Mouse (Mus musculus) midbrain, embryonic 15.5 days (tissue): ENCODE results near the gene Gnb4. TPM values are rescaled to one million over a fixed set of nuclear protein-coding genes. Genes with fewer than 3 reads are reported as not detected.

ENCODE experiments used
- ATAC-seq: fragments of 200-750 bp; cut with Nextera tagmentation; replicated peaks from 2 replicates; pipeline ENCODE4 v1.8.0; 2017; ENCODE audit warnings: moderate TSS enrichment
- H3K27ac ChIP-seq: fragments of 300-500 bp; sonication (generic); 2 replicates; pipeline ENCODE4 v1.5.1; 2015; ENCODE audit warnings: mild to moderate bottlenecking, inconsistent platforms
- H3K27me3 ChIP-seq: fragments of 300-500 bp; sonication (generic); replicated peaks from 2 replicates; pipeline ENCODE4 v1.6.1; 2015; ENCODE audit warnings: inconsistent platforms
- H3K36me3 ChIP-seq: fragments of 300-500 bp; sonication (generic); replicated peaks from 2 replicates; pipeline ENCODE4 v1.6.1; 2015; ENCODE audit warnings: inconsistent platforms
- H3K4me1 ChIP-seq: fragments of 300-500 bp; sonication (generic); 2 replicates; pipeline ENCODE4 v1.6.1; 2015; ENCODE audit warnings: inconsistent platforms
- H3K4me2 ChIP-seq: fragments of 300-500 bp; sonication (generic); 2 replicates; pipeline ENCODE4 v1.6.1; 2015; ENCODE audit warnings: inconsistent platforms, mild to moderate bottlenecking, moderate library complexity
- H3K4me3 ChIP-seq: fragments of 300-500 bp; sonication (generic); 2 replicates; pipeline ENCODE4 v1.5.1; 2015; ENCODE audit warnings: mild to moderate bottlenecking, inconsistent platforms
- H3K9ac ChIP-seq: fragments of 300-500 bp; sonication (generic); 2 replicates; pipeline ENCODE4 v1.6.1; 2015; ENCODE audit warnings: mild to moderate bottlenecking, inconsistent platforms
- H3K9me3 ChIP-seq: fragments of 300-500 bp; sonication (generic); 2 replicates; pipeline ENCODE4 v1.6.1; 2016; ENCODE audit warnings: inconsistent platforms
- WGBS: fragments of 180-500 bp; shearing (Covaris S2); methylation state at CpG from one replicate; pipeline ENCODE4 v1.1.7; 2015; ENCODE audit warnings: mixed read lengths; 5-methylcytosine and 5-hydroxymethylcytosine counted together
- polyA plus RNA-seq: library from polyadenylated mRNA; unstranded; fragments of >200 nt; fragmentation: Nextera tagmentation; extraction: Ambion mirVana; gene quantifications from 2 replicates; pipeline ENCODE4 v1.2.1, GENCODE M21; 2015

Gnb4 gene
- polyA plus RNA-seq, 1 experiment from 2014 or later = 90.4 TPM

- no peaks in the 10 kb centered on the region for H3K4me1 ChIP-seq
- H3K27ac ChIP-seq = no peak overlapping the region
- no peak overlapping the region for H3K4me2 ChIP-seq
- no peak overlapping the region for H3K4me3 ChIP-seq
- H3K9me3 ChIP-seq = no peaks in the 10 kb centered on the region
- H3K36me3 ChIP-seq = no peaks in the 10 kb centered on the region
- 78% methylated on average over 2 of the region's 2 CpGs for WGBS
- no peaks in the 10 kb centered on the region for H3K27me3 ChIP-seq
- H3K9ac ChIP-seq = no peak overlapping the region
- no peak for ATAC-seq
Observed at GRCm38 (mm10) chr3:32644751-32645150, 28.4 kb upstream of the Gnb4 start.

DNA sequence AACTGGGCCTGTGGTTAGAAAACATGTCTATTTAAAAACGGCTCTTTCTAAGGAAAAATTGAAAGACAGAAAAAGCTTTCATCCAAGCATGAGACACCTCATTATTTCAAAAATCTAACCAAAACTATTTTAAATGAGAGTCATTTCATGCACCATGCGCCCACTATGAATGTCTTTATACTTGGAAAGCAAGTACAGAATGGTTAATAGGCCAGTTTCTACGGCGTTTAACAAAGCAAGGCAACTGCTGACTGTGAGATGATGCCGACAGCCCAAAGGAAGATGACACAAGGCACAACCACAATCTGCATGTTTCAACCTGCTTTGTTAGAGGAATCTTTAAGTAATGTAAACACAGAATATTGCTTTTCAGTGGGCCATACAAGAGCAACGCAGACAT is 25.7 kb upstream of the Gnb4 start:
- no peak overlapping the region for H3K27ac ChIP-seq
- no peak for ATAC-seq
- H3K9me3 ChIP-seq = no peaks in the 10 kb centered on the region
- no peaks in the 10 kb centered on the region for H3K27me3 ChIP-seq
- no peaks in the 10 kb centered on the region for H3K36me3 ChIP-seq
- WGBS = 78% methylated on average over 6 of the region's 6 CpGs
- no peak overlapping the region for H3K4me2 ChIP-seq
- H3K4me1 ChIP-seq = no peaks in the 10 kb centered on the region
- H3K4me3 ChIP-seq = no peak overlapping the region
- H3K9ac ChIP-seq = no peak overlapping the region

GRCm38 (mm10) chr3:32638240-32638639 is 21.9 kb upstream of the Gnb4 start:
- Histone ChIP-seq H3K4me2 (no peak overlapping the region), H3K36me3 (no peaks in the 10 kb centered on the region), H3K27ac (no peak overlapping the region), H3K9me3 (no peaks in the 10 kb centered on the region), H3K27me3 (no peaks in the 10 kb centered on the region), H3K9ac (no peak overlapping the region), H3K4me3 (no peak overlapping the region), H3K4me1 (no peaks in the 10 kb centered on the region)
- 60% methylated on average over 8 of the region's 8 CpGs for WGBS
- ATAC-seq = no peak

DNA sequence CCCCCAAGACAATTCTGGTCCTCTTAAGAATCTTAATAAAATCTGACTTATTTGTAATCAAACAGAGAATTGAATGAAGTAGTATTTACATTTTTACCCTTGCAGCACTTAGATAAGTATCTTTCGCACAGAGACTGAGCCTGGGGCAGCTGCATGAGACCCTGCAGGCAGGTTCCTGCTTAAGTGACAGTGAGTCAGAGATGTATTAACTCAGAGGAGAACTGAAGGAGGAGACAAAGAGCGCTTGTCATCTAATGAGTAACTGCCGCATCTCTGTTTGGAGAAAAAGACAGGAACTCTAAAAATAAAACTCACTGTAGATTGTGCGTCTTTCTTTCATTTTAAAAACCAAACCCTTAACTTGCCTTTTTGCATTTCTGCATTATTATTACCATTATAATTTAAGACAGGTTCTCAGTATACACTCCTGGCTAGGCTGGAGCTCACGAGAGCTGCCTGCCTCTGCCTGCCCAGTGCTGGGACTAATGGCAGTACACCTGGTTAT is 16.4 kb upstream of the Gnb4 start:
- Histone ChIP-seq H3K9me3 (no peaks in the 10 kb centered on the region), H3K27me3 (no peaks in the 10 kb centered on the region), H3K9ac (no peak overlapping the region), H3K36me3 (no peaks in the 10 kb centered on the region), H3K4me1 (no peaks in the 10 kb centered on the region), H3K27ac (no peak overlapping the region), H3K4me3 (no peak overlapping the region), H3K4me2 (no peak overlapping the region)
- ATAC-seq = no peak
- WGBS = 81% methylated on average over 5 of the region's 5 CpGs

DNA sequence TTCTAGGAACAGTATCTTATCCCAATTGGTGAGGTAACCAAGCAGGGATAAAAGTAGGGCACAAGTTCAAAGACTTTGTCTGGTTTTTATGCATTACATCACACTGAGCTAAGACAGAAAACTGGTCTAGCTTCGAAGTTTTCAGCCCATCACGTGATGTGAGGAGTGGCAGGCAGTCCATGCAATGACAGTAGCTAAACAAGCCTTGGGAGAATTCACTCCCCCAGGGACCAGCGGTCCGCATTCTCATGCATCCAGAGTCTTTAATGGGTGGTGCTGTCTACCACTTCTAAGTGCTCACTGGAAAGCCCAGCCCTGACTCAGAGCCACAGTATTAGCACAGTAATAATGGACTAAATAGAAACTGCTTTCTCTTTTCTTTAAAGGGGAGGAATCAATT is 13.8 kb upstream of the Gnb4 start:
- no peak overlapping the region for H3K9ac ChIP-seq
- no peak for ATAC-seq
- no peak overlapping the region for H3K4me2 ChIP-seq
- H3K27ac ChIP-seq = no peak overlapping the region
- H3K4me3 ChIP-seq = no peak overlapping the region
- H3K4me1 ChIP-seq = no peaks in the 10 kb centered on the region
- no peaks in the 10 kb centered on the region for H3K27me3 ChIP-seq
- 73% methylated on average over 4 of the region's 4 CpGs for WGBS
- no peaks in the 10 kb centered on the region for H3K9me3 ChIP-seq
- no peaks in the 10 kb centered on the region for H3K36me3 ChIP-seq

GRCm38 (mm10) chr3:32628141-32628540 is 11.8 kb upstream of the Gnb4 start:
- Histone ChIP-seq H3K9me3 (no peaks in the 10 kb centered on the region), H3K4me1 (no peaks in the 10 kb centered on the region), H3K9ac (no peak overlapping the region), H3K4me3 (no peak overlapping the region), H3K27ac (no peak overlapping the region), H3K4me2 (no peak overlapping the region), H3K27me3 (no peaks in the 10 kb centered on the region), H3K36me3 (no peaks in the 10 kb centered on the region)
- WGBS = 83% methylated on average over 7 of the region's 7 CpGs
- no peak for ATAC-seq

DNA sequence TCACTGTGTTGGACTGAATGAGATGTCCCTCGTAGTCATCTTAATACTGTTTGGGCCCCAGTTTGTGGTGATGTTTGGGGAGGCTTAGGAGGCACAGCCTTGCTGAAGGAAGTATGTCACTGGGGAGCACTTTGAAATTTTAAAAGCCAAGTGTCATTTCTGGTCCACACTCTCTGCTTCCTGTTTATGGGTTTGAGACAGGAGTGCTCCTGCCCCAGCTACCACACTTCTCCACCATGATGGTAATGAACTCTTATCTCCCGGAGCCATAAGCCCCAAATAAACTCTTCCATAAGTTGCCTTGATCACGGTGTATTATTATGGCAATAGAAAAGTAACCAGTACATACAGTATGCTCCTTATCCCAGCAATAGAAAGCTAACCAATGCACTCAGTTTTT is 5.7 kb upstream of the Gnb4 start:
- H3K4me3 ChIP-seq = no peak overlapping the region
- H3K4me2 ChIP-seq = no peak overlapping the region
- H3K9me3 ChIP-seq = no peaks in the 10 kb centered on the region
- WGBS = 95% methylated on average over 3 of the region's 3 CpGs
- no peak overlapping the region for H3K27ac ChIP-seq
- H3K36me3 ChIP-seq = no peaks in the 10 kb centered on the region
- no peak for ATAC-seq
- peaks cover 3% of the 10 kb centered on the region; the same call in 1 of the 2 replicates for H3K4me1 ChIP-seq
- no peaks in the 10 kb centered on the region for H3K27me3 ChIP-seq
- no peak overlapping the region for H3K9ac ChIP-seq

DNA sequence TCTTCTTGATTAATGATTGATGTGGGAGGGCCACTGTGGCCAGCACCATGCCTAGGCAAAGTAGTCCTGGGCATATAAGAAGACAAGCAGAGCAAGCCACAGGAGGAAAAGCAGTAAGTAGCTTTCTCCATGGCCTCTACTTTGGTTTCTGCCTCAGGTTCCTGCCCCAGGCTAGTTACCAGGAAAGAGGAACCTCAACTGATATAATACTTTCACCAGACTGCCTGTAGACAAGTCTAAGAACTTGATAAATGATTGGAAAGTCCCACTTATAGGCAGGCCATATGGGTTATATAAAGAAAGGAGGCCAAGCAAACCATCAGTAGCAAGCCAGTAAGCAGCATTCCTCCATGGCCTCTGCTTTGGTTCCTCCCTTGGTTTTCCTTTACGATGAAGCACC is 5.3 kb upstream of the Gnb4 start:
- Histone ChIP-seq H3K9ac (no peak overlapping the region), H3K27me3 (no peaks in the 10 kb centered on the region), H3K9me3 (no peaks in the 10 kb centered on the region), H3K27ac (no peak overlapping the region), H3K4me1 (peaks cover 4% of the 10 kb centered on the region; the same call in 1 of the 2 replicates), H3K4me2 (no peak overlapping the region), H3K36me3 (no peaks in the 10 kb centered on the region), H3K4me3 (no peak overlapping the region)
- WGBS = 91% methylated on average over 1 of the region's 1 CpGs
- no peak for ATAC-seq

- H3K4me1 ChIP-seq = peaks cover 10% of the 10 kb centered on the region
- no peaks in the 10 kb centered on the region for H3K36me3 ChIP-seq
- H3K4me2 ChIP-seq = peak overlapping the region; percentile 56
- WGBS = 17% methylated on average over 16 of the region's 16 CpGs
- H3K9me3 ChIP-seq = no peaks in the 10 kb centered on the region
- peak overlapping the region; percentile 65 for H3K9ac ChIP-seq
- ATAC-seq = peak; percentile 17; the same call in 1 of the 2 replicates
- peak overlapping the region; percentile 71 for H3K4me3 ChIP-seq
- no peaks in the 10 kb centered on the region for H3K27me3 ChIP-seq
- peak overlapping the region; percentile 77 for H3K27ac ChIP-seq
Observed at GRCm38 (mm10) chr3:32617053-32617642, 763 bp upstream of the Gnb4 start.

- peak overlapping the region; percentile 71 for H3K4me3 ChIP-seq
- peak overlapping the region; percentile 77 for H3K27ac ChIP-seq
- ATAC-seq = no peak
- H3K27me3 ChIP-seq = no peaks in the 10 kb centered on the region
- H3K9me3 ChIP-seq = no peaks in the 10 kb centered on the region
- peak overlapping the region; percentile 65 for H3K9ac ChIP-seq
- 24% methylated on average over 5 of the region's 14 CpGs for WGBS
- peak overlapping the region; percentile 56 for H3K4me2 ChIP-seq
- H3K36me3 ChIP-seq = no peaks in the 10 kb centered on the region
- peaks cover 12% of the 10 kb centered on the region for H3K4me1 ChIP-seq
Observed at GRCm38 (mm10) chr3:32616006-32616330, 417 bp downstream of the Gnb4 start.

GRCm38 (mm10) chr3:32615376-32615775 is 1.0 kb downstream of the Gnb4 start:
- Histone ChIP-seq H3K27me3 (no peaks in the 10 kb centered on the region), H3K9me3 (no peaks in the 10 kb centered on the region), H3K36me3 (no peaks in the 10 kb centered on the region), H3K4me1 (peaks cover 12% of the 10 kb centered on the region), H3K4me2 (peak overlapping the region; percentile 56), H3K27ac (no peak overlapping the region), H3K9ac (no peak overlapping the region), H3K4me3 (peak overlapping the region; percentile 71)
- WGBS = 72% methylated on average over 5 of the region's 5 CpGs
- ATAC-seq = no peak

DNA sequence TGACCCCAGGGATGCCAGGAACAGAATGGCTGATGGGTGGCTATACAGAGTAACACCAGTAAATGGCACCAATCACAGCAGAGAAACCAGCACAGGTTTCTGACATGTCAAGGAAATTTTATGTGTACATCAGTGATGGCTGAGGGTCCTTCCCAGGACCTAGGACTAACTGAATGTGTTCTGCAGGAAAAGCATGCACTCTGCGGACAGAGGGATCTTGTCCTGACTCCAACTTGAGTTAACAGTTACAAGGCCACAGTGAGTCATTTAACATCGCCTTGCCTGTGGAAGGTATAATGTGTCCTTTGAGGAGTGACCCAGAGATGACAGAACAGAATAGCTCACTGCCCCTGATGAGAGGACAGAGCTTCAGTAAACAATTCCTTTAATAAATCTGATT is 1.6 kb downstream of the Gnb4 start:
- H3K4me2 ChIP-seq = no peak overlapping the region
- H3K36me3 ChIP-seq = no peaks in the 10 kb centered on the region
- no peak overlapping the region for H3K4me3 ChIP-seq
- ATAC-seq = no peak
- no peak overlapping the region for H3K27ac ChIP-seq
- no peaks in the 10 kb centered on the region for H3K9me3 ChIP-seq
- peaks cover 12% of the 10 kb centered on the region for H3K4me1 ChIP-seq
- H3K9ac ChIP-seq = no peak overlapping the region
- 85% methylated on average over 2 of the region's 2 CpGs for whole genome bisulfite sequencing
- no peaks in the 10 kb centered on the region for H3K27me3 ChIP-seq

GRCm38 (mm10) chr3:32611606-32612170 is 4.7 kb downstream of the Gnb4 start:
- no peak overlapping the region for H3K4me3 ChIP-seq
- no peak overlapping the region for H3K27ac ChIP-seq
- no peaks in the 10 kb centered on the region for H3K36me3 ChIP-seq
- no peak for ATAC-seq
- H3K9ac ChIP-seq = no peak overlapping the region
- H3K27me3 ChIP-seq = no peaks in the 10 kb centered on the region
- no peaks in the 10 kb centered on the region for H3K9me3 ChIP-seq
- WGBS = 78% methylated on average over 11 of the region's 11 CpGs
- H3K4me1 ChIP-seq = peaks cover 8% of the 10 kb centered on the region
- H3K4me2 ChIP-seq = no peak overlapping the region
